Mouse (Mus musculus): ENCODE measurements around the gene Slain2. TPM values are rescaled to one million over a fixed set of nuclear protein-coding genes. Genes with fewer than 3 reads are reported as not detected.

The Slain2 gene
- total RNA-seq, 2 experiments from 2014 or later, result 21.2 to 21.5 TPM

GRCm38 (mm10) chr5:72896478-72897279, 17.4 kb upstream of the Slain2 start:
- no peak for DNase-seq (ENCODE audit: low spot score in 2 of 2)
- intact Hi-C loops (cut with DNase I), result loop anchor here (5.0 to 10.0 kb wide), 2 partner anchors 178 to 1451 kb away; no protein-coding TSS in a partner anchor

GRCm38 (mm10) chr5:72897998-72898397, 16.1 kb upstream of the Slain2 start:
- intact Hi-C loops (cut with DNase I), result loop anchor here (5.0 to 10.0 kb wide), 2 partner anchors 177 to 1449 kb away; no protein-coding TSS in a partner anchor
- DNase-seq (ENCODE audit: low spot score in 2 of 2), result no peak

GRCm38 (mm10) chr5:72899255-72899654, 14.8 kb upstream of the Slain2 start:
- intact Hi-C loops (cut with DNase I), result loop anchor here (5.0 to 10.0 kb wide), 2 partner anchors 176 to 1448 kb away; no protein-coding TSS in a partner anchor
- DNase-seq (ENCODE audit: low spot score in 2 of 2), result no peak

GRCm38 (mm10) chr5:72901866-72902265, 12.2 kb upstream of the Slain2 start:
- no peak for DNase-seq (ENCODE audit: low spot score in 2 of 2)
- intact Hi-C loops (cut with DNase I), result no loop called here

- intact Hi-C loops (cut with DNase I), result no loop called here
- DNase-seq (ENCODE audit: low spot score in 2 of 2), result no peak
These were observed 11.8 kb upstream of the Slain2 start for GRCm38 (mm10) chr5:72902312-72902711.

GRCm38 (mm10) chr5:72902876-72903516, 11.1 kb upstream of the Slain2 start:
- DNase-seq (ENCODE audit: low spot score in 2 of 2), result no peak
- intact Hi-C loops (cut with DNase I), result no loop called here

GRCm38 (mm10) chr5:72904903-72905790, 9.0 kb upstream of the Slain2 start:
- DNase-seq (ENCODE audit: low spot score in 2 of 2), result no peak
- intact Hi-C loops (cut with DNase I), result no loop called here

GRCm38 (mm10) chr5:72907402-72907801, 6.7 kb upstream of the Slain2 start:
- intact Hi-C loops (cut with DNase I), result no loop called here
- no peak for DNase-seq (ENCODE audit: low spot score in 2 of 2)

GRCm38 (mm10) chr5:72908324-72908936, 5.7 kb upstream of the Slain2 start:
- no peak for DNase-seq (ENCODE audit: low spot score in 2 of 2)
- intact Hi-C loops (cut with DNase I), result no loop called here

GRCm38 (mm10) chr5:72909363-72909762, 4.7 kb upstream of the Slain2 start:
- intact Hi-C loops (cut with DNase I), result no loop called here

GRCm38 (mm10) chr5:72910373-72910772, 3.7 kb upstream of the Slain2 start:
- intact Hi-C loops (cut with DNase I), result no loop called here
- DNase-seq (ENCODE audit: low spot score in 2 of 2), result peak in 1 of 2 experiments; percentile 57

More at GRCm38 (mm10) chr5:72909363-72909762, 4.7 kb upstream of the Slain2 start:
- DNase-seq (ENCODE audit: low spot score in 2 of 2), result no peak

- intact Hi-C loops (cut with DNase I), result no loop called here
These were observed 2.8 kb upstream of the Slain2 start for GRCm38 (mm10) chr5:72911284-72911683.

GRCm38 (mm10) chr5:72914633-72915561, 793 bp downstream of the Slain2 start:
- peak; percentile 20 to 28 for DNase-seq (ENCODE audit: low spot score in 2 of 2)
- intact Hi-C loops (cut with DNase I), result no loop called here

More at GRCm38 (mm10) chr5:72911284-72911683, 2.8 kb upstream of the Slain2 start:
- DNase-seq (ENCODE audit: low spot score in 2 of 2), result no peak

- intact Hi-C loops (cut with DNase I), result no loop called here
- no peak for DNase-seq (ENCODE audit: low spot score in 2 of 2)
These were observed 1.9 kb downstream of the Slain2 start for GRCm38 (mm10) chr5:72916048-72916447.

GRCm38 (mm10) chr5:72916851-72917250, 2.7 kb downstream of the Slain2 start:
- intact Hi-C loops (cut with DNase I), result no loop called here

GRCm38 (mm10) chr5:72920416-72920815, 6.3 kb downstream of the Slain2 start:
- intact Hi-C loops (cut with DNase I), result no loop called here
- no peak for DNase-seq (ENCODE audit: low spot score in 2 of 2)

More at GRCm38 (mm10) chr5:72916851-72917250, 2.7 kb downstream of the Slain2 start:
- no peak for DNase-seq (ENCODE audit: low spot score in 2 of 2)

GRCm38 (mm10) chr5:72921171-72921570, 7.1 kb downstream of the Slain2 start:
- no peak for DNase-seq (ENCODE audit: low spot score in 2 of 2)
- intact Hi-C loops (cut with DNase I), result no loop called here

GRCm38 (mm10) chr5:72922796-72923195, 8.7 kb downstream of the Slain2 start:
- intact Hi-C loops (cut with DNase I), result no loop called here

More at GRCm38 (mm10) chr5:72922796-72923195, 8.7 kb downstream of the Slain2 start:
- DNase-seq (ENCODE audit: low spot score in 2 of 2), result no peak
